Mouse (Mus musculus) MEL (cell line): ENCODE data around the gene Dcbld1. TPM values are rescaled to one million over a fixed set of nuclear protein-coding genes. Genes with fewer than 3 reads are reported as not detected.

Source experiments
- DNase-seq: peaks from one replicate; pipeline ENCODE4 v3.0.0; 2011; ENCODE audit warnings: low read depth, low spot score
- H3K27ac ChIP-seq: 2 replicates; pipeline ENCODE4 v1.5.1; 2012; ENCODE audit warnings: low read depth, mild to moderate bottlenecking, control low read depth, low read length, moderate library complexity; ENCODE audit not compliant: control insufficient read depth
- H3K27me3 ChIP-seq, 2 experiments: fragments of 150-350 bp in 1 of 2; sonication (generic) in 1 of 2; 2 replicates each; pipeline ENCODE4 v1.6.1; 2012; ENCODE audit warnings: low read length in 2 of 2, mild to moderate bottlenecking in 2 of 2, improper control_type of control experiment in 1 of 2, moderate library complexity in 1 of 2; ENCODE audit not compliant: insufficient read depth in 2 of 2, control insufficient read depth in 1 of 2
- H3K36me3 ChIP-seq, 2 experiments: 2 replicates each; pipeline ENCODE4 v1.6.1; 2012 to 2014; ENCODE audit warnings: low read length in 2 of 2, improper control_type of control experiment in 1 of 2, inconsistent platforms in 1 of 2, mild to moderate bottlenecking in 1 of 2; ENCODE audit not compliant: insufficient read depth in 2 of 2, control insufficient read depth in 1 of 2
- H3K4me1 ChIP-seq, 2 experiments: fragments of 150-350 bp in 1 of 2; sonication (generic) in 1 of 2; 2 replicates each; pipeline ENCODE4 v1.6.1; 2012; ENCODE audit warnings: low read length in 2 of 2, improper control_type of control experiment in 1 of 2, mild to moderate bottlenecking in 1 of 2; ENCODE audit not compliant: insufficient read depth in 2 of 2, control insufficient read depth in 1 of 2
- H3K4me3 ChIP-seq, 2 experiments: fragments of 150-350 bp in 1 of 2; sonication (generic) in 1 of 2; 2 replicates each; pipeline ENCODE4 v1.5.1; 2012; ENCODE audit warnings: low read depth in 2 of 2, low read length in 2 of 2, mild to moderate bottlenecking in 2 of 2, moderate library complexity in 2 of 2, control low read depth in 1 of 2, improper control_type of control experiment in 1 of 2; ENCODE audit not compliant: control insufficient read depth in 1 of 2, insufficient read depth in 1 of 2
- H3K79me2 ChIP-seq: 2 replicates; pipeline ENCODE4 v1.6.1; 2012; ENCODE audit warnings: mild to moderate bottlenecking, low read length, moderate library complexity; ENCODE audit not compliant: control insufficient read depth, poor library complexity, insufficient read depth
- H3K9ac ChIP-seq: 2 replicates; pipeline ENCODE4 v1.6.1; 2012; ENCODE audit warnings: low read depth, mild to moderate bottlenecking, control low read depth, low read length, moderate library complexity; ENCODE audit not compliant: control insufficient read depth, poor library complexity, severe bottlenecking
- H3K9me3 ChIP-seq: fragments of 150-350 bp; sonication (generic); replicated peaks from 2 replicates; pipeline ENCODE4 v1.6.1; 2012; ENCODE audit warnings: mild to moderate bottlenecking, low read length, improper control_type of control experiment, moderate library complexity; ENCODE audit not compliant: insufficient read depth
- CHD2 ChIP-seq: IDR thresholded peaks from 2 replicates; pipeline ENCODE4 v1.6.1; 2011; ENCODE audit warnings: low read length, improper control_type of control experiment
- CTCF ChIP-seq, 3 experiments: IDR thresholded peaks in 2 of 3; conservative IDR thresholded peaks in 1 of 3; 2 replicates each; pipeline ENCODE4 v1.5.1; 2011 to 2012; ENCODE audit warnings: low read length in 3 of 3, low read depth in 2 of 3, mild to moderate bottlenecking in 2 of 3, improper control_type of control experiment in 1 of 3, inconsistent platforms in 1 of 3, mixed read lengths in 1 of 3, moderate library complexity in 1 of 3; ENCODE audit not compliant: control insufficient read depth in 1 of 3, insufficient read depth in 1 of 3, poor library complexity in 1 of 3, severe bottlenecking in 1 of 3
- E2F4 ChIP-seq: IDR thresholded peaks from 2 replicates; pipeline ENCODE4 v1.6.1; 2011; ENCODE audit warnings: low read depth, low read length, improper control_type of control experiment, borderline replicate concordance
- EP300 ChIP-seq, 2 experiments: IDR thresholded peaks; 2 replicates each; pipeline ENCODE4 v1.6.1; 2011; ENCODE audit warnings: improper control_type of control experiment in 2 of 2, low read length in 2 of 2, low read depth in 1 of 2, mild to moderate bottlenecking in 1 of 2
- GATA1 ChIP-seq: IDR thresholded peaks from 2 replicates; pipeline ENCODE4 v1.6.1; 2011; ENCODE audit warnings: low read depth, low read length, improper control_type of control experiment
- HCFC1 ChIP-seq: IDR thresholded peaks from 2 replicates; pipeline ENCODE4 v1.6.1; 2012; ENCODE audit warnings: low read depth, mild to moderate bottlenecking, inconsistent platforms, low read length, improper control_type of control experiment, moderate library complexity
- JUND ChIP-seq: IDR thresholded peaks from 2 replicates; pipeline ENCODE4 v1.6.1; 2011; ENCODE audit warnings: low read depth, mild to moderate bottlenecking, improper control_type of control experiment, low read length
- KAT2A ChIP-seq: conservative IDR thresholded peaks from 2 replicates; pipeline ENCODE4 v1.6.1; 2012; ENCODE audit warnings: low read depth, low read length, improper control_type of control experiment, inconsistent platforms
- MAFK ChIP-seq: IDR thresholded peaks from 2 replicates; pipeline ENCODE4 v1.6.1; 2011; ENCODE audit warnings: low read depth, mild to moderate bottlenecking, low read length, improper control_type of control experiment, borderline replicate concordance
- MAX ChIP-seq: IDR thresholded peaks from 2 replicates; pipeline ENCODE4 v1.6.1; 2011; ENCODE audit warnings: low read length, improper control_type of control experiment
- MAZ ChIP-seq: IDR thresholded peaks from 2 replicates; pipeline ENCODE4 v1.6.1; 2012; ENCODE audit warnings: low read depth, mild to moderate bottlenecking, inconsistent platforms, low read length, improper control_type of control experiment
- MXI1 ChIP-seq: IDR thresholded peaks from 2 replicates; pipeline ENCODE4 v1.6.1; 2011; ENCODE audit warnings: mild to moderate bottlenecking, low read depth, low read length, improper control_type of control experiment
- MYB ChIP-seq: IDR thresholded peaks from 2 replicates; pipeline ENCODE4 v1.6.1; 2011; ENCODE audit warnings: mild to moderate bottlenecking, low read depth, low read length, improper control_type of control experiment
- MYC ChIP-seq: IDR thresholded peaks from 2 replicates; pipeline ENCODE4 v1.6.1; 2011; ENCODE audit warnings: low read depth, mild to moderate bottlenecking, low read length, improper control_type of control experiment, moderate library complexity
- NELFE ChIP-seq: IDR thresholded peaks from 2 replicates; pipeline ENCODE4 v1.6.1; 2011; ENCODE audit warnings: low read depth, low read length, improper control_type of control experiment
- NRF1 ChIP-seq: IDR thresholded peaks from 2 replicates; pipeline ENCODE4 v1.6.1; 2014; ENCODE audit warnings: low read depth, mild to moderate bottlenecking, inconsistent platforms, low read length, improper control_type of control experiment, moderate library complexity; ENCODE audit not compliant: poor library complexity, insufficient read depth, severe bottlenecking
- POLR2A ChIP-seq, 2 experiments: IDR thresholded peaks; 2 replicates each; pipeline ENCODE4 v1.6.1; 2011 to 2012; ENCODE audit warnings: low read length in 2 of 2, mild to moderate bottlenecking in 2 of 2, control low read depth in 1 of 2, improper control_type of control experiment in 1 of 2, low read depth in 1 of 2, moderate library complexity in 1 of 2; ENCODE audit not compliant: control insufficient read depth in 1 of 2, insufficient read depth in 1 of 2, poor library complexity in 1 of 2
- POLR2AphosphoS2 ChIP-seq: IDR thresholded peaks from 2 replicates; pipeline ENCODE4 v1.6.1; 2011; ENCODE audit warnings: low read length, improper control_type of control experiment
- POLR2AphosphoS5 ChIP-seq: IDR thresholded peaks from 2 replicates; pipeline ENCODE4 v1.6.1; 2012; ENCODE audit warnings: low read depth, borderline replicate concordance, mild to moderate bottlenecking, inconsistent platforms, low read length, moderate library complexity, mixed read lengths
- RAD21 ChIP-seq: IDR thresholded peaks from 2 replicates; pipeline ENCODE4 v1.6.1; 2011; ENCODE audit warnings: mild to moderate bottlenecking, low read depth, low read length, improper control_type of control experiment
- RCOR1 ChIP-seq: IDR thresholded peaks from 2 replicates; pipeline ENCODE4 v1.6.1; 2012; ENCODE audit warnings: low read depth, mild to moderate bottlenecking, inconsistent platforms, low read length, improper control_type of control experiment
- SIN3A ChIP-seq: IDR thresholded peaks from 2 replicates; pipeline ENCODE4 v1.6.1; 2012; ENCODE audit warnings: low read length, improper control_type of control experiment, inconsistent platforms
- SMC3 ChIP-seq: IDR thresholded peaks from 2 replicates; pipeline ENCODE4 v1.6.1; 2011; ENCODE audit warnings: low read depth, low read length, improper control_type of control experiment
- TAL1 ChIP-seq: IDR thresholded peaks from 2 replicates; pipeline ENCODE4 v1.6.1; 2012; ENCODE audit warnings: mild to moderate bottlenecking, inconsistent platforms, low read length, moderate library complexity, mixed read lengths
- TBP ChIP-seq: IDR thresholded peaks from 2 replicates; pipeline ENCODE4 v1.8.0; 2011; ENCODE audit warnings: low read depth, low read length, improper control_type of control experiment
- TCF12 ChIP-seq: IDR thresholded peaks from 2 replicates; pipeline ENCODE4 v1.6.1; 2014; ENCODE audit warnings: low read depth, mild to moderate bottlenecking, inconsistent platforms, low read length, improper control_type of control experiment, moderate library complexity
- UBTF ChIP-seq: IDR thresholded peaks from 2 replicates; pipeline ENCODE4 v1.6.1; 2012; ENCODE audit warnings: low read depth, mild to moderate bottlenecking, inconsistent platforms, low read length, improper control_type of control experiment, moderate library complexity, borderline replicate concordance; ENCODE audit not compliant: insufficient read depth
- USF2 ChIP-seq, 2 experiments: IDR thresholded peaks; 2 replicates each; pipeline ENCODE4 v1.6.1; 2011 to 2012; ENCODE audit warnings: improper control_type of control experiment in 2 of 2, low read length in 2 of 2, borderline replicate concordance in 1 of 2, inconsistent platforms in 1 of 2, low read depth in 1 of 2, mild to moderate bottlenecking in 1 of 2; ENCODE audit not compliant: insufficient read depth in 1 of 2
- ZC3H11A ChIP-seq: IDR thresholded peaks from 2 replicates; pipeline ENCODE4 v1.6.1; 2012; ENCODE audit warnings: low read depth, mild to moderate bottlenecking, inconsistent platforms, low read length, improper control_type of control experiment
- ZKSCAN1 ChIP-seq: IDR thresholded peaks from 2 replicates; pipeline ENCODE4 v1.6.1; 2012; ENCODE audit warnings: low read depth, mild to moderate bottlenecking, inconsistent platforms, low read length, improper control_type of control experiment, moderate library complexity
- ZMIZ1 ChIP-seq: IDR thresholded peaks from 2 replicates; pipeline ENCODE4 v1.6.1; 2012; ENCODE audit warnings: low read depth, mild to moderate bottlenecking, inconsistent platforms, low read length, improper control_type of control experiment, moderate library complexity
- ZNF384 ChIP-seq: IDR thresholded peaks from 2 replicates; pipeline ENCODE4 v1.6.1; 2012; ENCODE audit warnings: low read depth, mild to moderate bottlenecking, inconsistent platforms, low read length, improper control_type of control experiment
- polyA plus RNA-seq, 2 experiments: library from polyadenylated mRNA; stranded (reverse) in 1 of 2; unstranded in 1 of 2; fragments of >175 nt in 1 of 2; fragments of >200 nt in 1 of 2; gene quantifications; 2 replicates each; pipeline versions ENCODE4 v1.2.1 to v1.2.4; 2012; ENCODE audit warnings: low replicate concordance in 2 of 2, low read depth in 1 of 2; ENCODE audit not compliant: insufficient read length in 2 of 2, insufficient read depth in 1 of 2, missing spikeins in 1 of 2
- total RNA-seq: library from RNA; depleted of rRNA; stranded (reverse); fragments of 300-350 nt; gene quantifications from 2 replicates; pipeline ENCODE4 v1.2.3, GENCODE M21; 2012

The Dcbld1 gene
- total and polyA plus RNA-seq, 3 experiments = 4.0 to 7.1 TPM; not detected in 1

GRCm38 (mm10) chr10:52268879-52269278 is 35.5 kb downstream of the Dcbld1 start:
- Histone ChIP-seq H3K79me2 (no peaks in the 10 kb centered on the region), H3K9ac (no peak overlapping the region), H3K27me3 (no peaks in the 10 kb centered on the region), H3K36me3 (peaks cover 0 to 36% of the 10 kb centered on the region in 2 experiments; a peak in 2 of 4 replicates), H3K4me1 (peaks cover 11 to 37% of the 10 kb centered on the region in 2 experiments), H3K27ac (peak overlapping the region; percentile 18), H3K9me3 (no peaks in the 10 kb centered on the region), H3K4me3 (no peak overlapping the region)
- peak; percentile 29; the same call in 1 of the 2 replicates for TF ChIP-seq ZNF384
- TF ChIP-seq POLR2AphosphoS5 = no peak
- TF ChIP-seq EP300 (IDR thresholded peaks at IDR 0.05; ENCODE audit: low read depth in 1 of 2, low read length in 2 of 2) = peak in 1 of 2 experiments; percentile 23; a peak in 1 of 4 replicates
- TF ChIP-seq TBP = peak; percentile 93
- TF ChIP-seq JUND = no peak
- TF ChIP-seq GATA1 = peak; percentile 44; the same call in 1 of the 2 replicates
- no peak for TF ChIP-seq TAL1
- DNase-seq = peak; percentile 60

DNA sequence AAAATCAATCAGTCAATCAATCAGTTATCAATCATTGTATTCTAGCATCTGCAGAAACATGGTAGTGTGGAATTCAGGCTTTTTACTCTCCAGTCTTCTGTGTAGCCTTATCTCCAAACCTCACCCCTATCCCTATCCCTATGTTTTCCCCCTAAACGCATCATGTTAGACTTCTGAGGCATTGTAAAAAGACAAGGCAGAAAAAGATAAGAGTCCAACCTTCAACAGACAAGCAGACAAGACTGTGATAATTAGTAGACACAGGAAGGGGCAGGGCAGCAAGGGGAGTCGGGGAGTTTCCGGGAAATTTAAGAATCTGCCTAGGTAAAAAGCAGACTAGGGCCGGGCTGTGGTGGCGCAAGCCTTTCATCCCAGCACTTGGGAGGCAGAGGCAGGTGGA is 38.0 kb downstream of the Dcbld1 start:
- no peak overlapping the region for H3K9ac ChIP-seq
- peaks cover 0 to 36% of the 10 kb centered on the region in 2 experiments; a peak in 2 of 4 replicates for H3K36me3 ChIP-seq
- peak overlapping the region; percentile 19; the same call in 1 of the 2 replicates for H3K27ac ChIP-seq
- no peak overlapping the region for H3K4me3 ChIP-seq
- H3K79me2 ChIP-seq = no peaks in the 10 kb centered on the region
- no peaks in the 10 kb centered on the region for H3K27me3 ChIP-seq
- peak; percentile 55 for DNase-seq
- H3K4me1 ChIP-seq = peaks cover 11 to 37% of the 10 kb centered on the region in 2 experiments
- H3K9me3 ChIP-seq = no peaks in the 10 kb centered on the region
- TF ChIP-seq CHD2 (no peak), RCOR1 (peak; percentile 58; the same call in 1 of the 2 replicates), UBTF (no peak), ZMIZ1 (no peak), USF2 (IDR thresholded peaks at IDR 0.05; ENCODE audit: borderline replicate concordance in 1 of 2, insufficient read depth in 1 of 2, low read depth in 1 of 2, low read length in 2 of 2) (no peak), TAL1 (peak; percentile 39), NELFE (no peak), SIN3A (no peak), MAFK (no peak), JUND (no peak), TBP (no peak), RAD21 (no peak), MXI1 (no peak), KAT2A (no peak), NRF1 (no peak), E2F4 (no peak), ZC3H11A (no peak), TCF12 (peak; percentile 70), MYB (no peak), POLR2AphosphoS2 (no peak), ZKSCAN1 (no peak), SMC3 (no peak), POLR2A (IDR thresholded peaks at IDR 0.05; ENCODE audit: control insufficient read depth in 1 of 2, insufficient read depth in 1 of 2, low read depth in 1 of 2, low read length in 2 of 2, poor library complexity in 1 of 2) (no peak), HCFC1 (no peak), MAZ (0 out of 2 replicates have a peak, but pooled peaks have one; percentile 18), MYC (no peak), MAX (no peak), CTCF (IDR thresholded peaks at IDR 0.05 in 2 of 3, conservative IDR thresholded peaks at IDR 0.05 in 1 of 3; ENCODE audit: control insufficient read depth in 1 of 3, insufficient read depth in 1 of 3, low read depth in 2 of 3, low read length in 3 of 3, poor library complexity in 1 of 3, severe bottlenecking in 1 of 3) (no peak)
